Mouse (Mus musculus): ENCODE measurements around the gene Uhrf1.

The Uhrf1 gene

GRCm38 (mm10) chr17:56269741-56270140 lies 33.4 kb upstream of the Uhrf1 start:
- H3K36me3 ChIP-seq (ENCODE audit: insufficient read depth, low read length): peaks cover 50% of the 10 kb centered on the region
- peak overlapping the region; percentile 60 for H3K4me3 ChIP-seq (replicated peaks; ENCODE audit: low read length)
- H3K27me3 ChIP-seq (ENCODE audit: insufficient read depth, low read length): no peaks in the 10 kb centered on the region
- H3K4me1 ChIP-seq (replicated peaks; ENCODE audit: low read depth, low read length): peaks cover 59% of the 10 kb centered on the region
- no peaks in the 10 kb centered on the region for H3K9me3 ChIP-seq (ENCODE audit: low read length)
- TF ChIP-seq POU5F1 (IDR thresholded peaks at IDR 0.05; ENCODE audit: borderline replicate concordance, low read length) (no peak), NANOG (IDR thresholded peaks at IDR 0.05; ENCODE audit: borderline replicate concordance, low read length) (no peak), CTCF (conservative IDR thresholded peaks at IDR 0.05; ENCODE audit: low read length) (no peak)

- H3K4me3 ChIP-seq (replicated peaks; ENCODE audit: low read length): no peak overlapping the region
- no peaks in the 10 kb centered on the region for H3K9me3 ChIP-seq (ENCODE audit: low read length)
- peaks cover 44% of the 10 kb centered on the region for H3K36me3 ChIP-seq (ENCODE audit: insufficient read depth, low read length)
- TF ChIP-seq CTCF (conservative IDR thresholded peaks at IDR 0.05; ENCODE audit: low read length): no peak
- no peak for TF ChIP-seq NANOG (IDR thresholded peaks at IDR 0.05; ENCODE audit: borderline replicate concordance, low read length)
- TF ChIP-seq POU5F1 (IDR thresholded peaks at IDR 0.05; ENCODE audit: borderline replicate concordance, low read length): no peak
- H3K27me3 ChIP-seq (ENCODE audit: insufficient read depth, low read length): no peaks in the 10 kb centered on the region
- peaks cover 53% of the 10 kb centered on the region for H3K4me1 ChIP-seq (replicated peaks; ENCODE audit: low read depth, low read length)
These were observed 31.4 kb upstream of the Uhrf1 start for GRCm38 (mm10) chr17:56271609-56272253.

GRCm38 (mm10) chr17:56272644-56273043 lies 30.5 kb upstream of the Uhrf1 start:
- H3K9me3 ChIP-seq (ENCODE audit: low read length): no peaks in the 10 kb centered on the region
- H3K36me3 ChIP-seq (ENCODE audit: insufficient read depth, low read length): peaks cover 46% of the 10 kb centered on the region
- TF ChIP-seq CTCF (conservative IDR thresholded peaks at IDR 0.05; ENCODE audit: low read length) (no peak), POU5F1 (IDR thresholded peaks at IDR 0.05; ENCODE audit: borderline replicate concordance, low read length) (no peak), NANOG (IDR thresholded peaks at IDR 0.05; ENCODE audit: borderline replicate concordance, low read length) (no peak)
- H3K4me1 ChIP-seq (replicated peaks; ENCODE audit: low read depth, low read length): peaks cover 59% of the 10 kb centered on the region
- H3K4me3 ChIP-seq (replicated peaks; ENCODE audit: low read length): no peak overlapping the region
- no peaks in the 10 kb centered on the region for H3K27me3 ChIP-seq (ENCODE audit: insufficient read depth, low read length)

- Histone ChIP-seq H3K36me3 (ENCODE audit: insufficient read depth, low read length) (peaks cover 55% of the 10 kb centered on the region), H3K4me1 (replicated peaks; ENCODE audit: low read depth, low read length) (peaks cover 67% of the 10 kb centered on the region), H3K4me3 (replicated peaks; ENCODE audit: low read length) (no peak overlapping the region), H3K9me3 (ENCODE audit: low read length) (no peaks in the 10 kb centered on the region), H3K27me3 (ENCODE audit: insufficient read depth, low read length) (no peaks in the 10 kb centered on the region)
- TF ChIP-seq POU5F1 (IDR thresholded peaks at IDR 0.05; ENCODE audit: borderline replicate concordance, low read length): no peak
These were observed 29.6 kb upstream of the Uhrf1 start for GRCm38 (mm10) chr17:56273482-56273881.

- no peak for TF ChIP-seq NANOG (IDR thresholded peaks at IDR 0.05; ENCODE audit: borderline replicate concordance, low read length)
- no peak for TF ChIP-seq POU5F1 (IDR thresholded peaks at IDR 0.05; ENCODE audit: borderline replicate concordance, low read length)
- no peak for TF ChIP-seq CTCF (conservative IDR thresholded peaks at IDR 0.05; ENCODE audit: low read length)
- Histone ChIP-seq H3K36me3 (ENCODE audit: insufficient read depth, low read length) (peaks cover 60% of the 10 kb centered on the region), H3K9me3 (ENCODE audit: low read length) (no peaks in the 10 kb centered on the region), H3K4me3 (replicated peaks; ENCODE audit: low read length) (no peak overlapping the region), H3K4me1 (replicated peaks; ENCODE audit: low read depth, low read length) (peaks cover 69% of the 10 kb centered on the region), H3K27me3 (ENCODE audit: insufficient read depth, low read length) (no peaks in the 10 kb centered on the region)
These were observed 29.1 kb upstream of the Uhrf1 start for GRCm38 (mm10) chr17:56273986-56274385.

GRCm38 (mm10) chr17:56275842-56276480 lies 27.2 kb upstream of the Uhrf1 start:
- Histone ChIP-seq H3K36me3 (ENCODE audit: insufficient read depth, low read length) (peaks cover 68% of the 10 kb centered on the region), H3K4me1 (replicated peaks; ENCODE audit: low read depth, low read length) (peaks cover 70% of the 10 kb centered on the region), H3K4me3 (replicated peaks; ENCODE audit: low read length) (peak overlapping the region; percentile 77), H3K27me3 (ENCODE audit: insufficient read depth, low read length) (no peaks in the 10 kb centered on the region), H3K9me3 (ENCODE audit: low read length) (no peaks in the 10 kb centered on the region)
- no peak for TF ChIP-seq POU5F1 (IDR thresholded peaks at IDR 0.05; ENCODE audit: borderline replicate concordance, low read length)
- no peak for TF ChIP-seq CTCF (conservative IDR thresholded peaks at IDR 0.05; ENCODE audit: low read length)
- TF ChIP-seq NANOG (IDR thresholded peaks at IDR 0.05; ENCODE audit: borderline replicate concordance, low read length): no peak

GRCm38 (mm10) chr17:56276643-56277566 lies 26.2 kb upstream of the Uhrf1 start, which contains the start of gene Ticam1:
Gene Ticam1 (minus strand): TSS chr17:56276786.
- no peak for TF ChIP-seq POU5F1 (IDR thresholded peaks at IDR 0.05; ENCODE audit: borderline replicate concordance, low read length)
- TF ChIP-seq CTCF (conservative IDR thresholded peaks at IDR 0.05; ENCODE audit: low read length): no peak
- no peak for TF ChIP-seq NANOG (IDR thresholded peaks at IDR 0.05; ENCODE audit: borderline replicate concordance, low read length)
- Histone ChIP-seq H3K36me3 (ENCODE audit: insufficient read depth, low read length) (peaks cover 68% of the 10 kb centered on the region), H3K4me3 (replicated peaks; ENCODE audit: low read length) (peak within 1 kb of the TSS; percentile 77), H3K4me1 (replicated peaks; ENCODE audit: low read depth, low read length) (peaks cover 77% of the 10 kb centered on the region), H3K9me3 (ENCODE audit: low read length) (no peaks in the 10 kb centered on the region), H3K27me3 (ENCODE audit: insufficient read depth, low read length) (no peaks in the 10 kb centered on the region)

- Histone ChIP-seq H3K4me3 (replicated peaks; ENCODE audit: low read length) (peak overlapping the region; percentile 77; the same call in 1 of the 2 replicates), H3K9me3 (ENCODE audit: low read length) (no peaks in the 10 kb centered on the region), H3K4me1 (replicated peaks; ENCODE audit: low read depth, low read length) (peaks cover 75% of the 10 kb centered on the region), H3K27me3 (ENCODE audit: insufficient read depth, low read length) (no peaks in the 10 kb centered on the region), H3K36me3 (ENCODE audit: insufficient read depth, low read length) (peaks cover 67% of the 10 kb centered on the region)
- TF ChIP-seq NANOG (IDR thresholded peaks at IDR 0.05; ENCODE audit: borderline replicate concordance, low read length) (no peak), CTCF (conservative IDR thresholded peaks at IDR 0.05; ENCODE audit: low read length) (no peak), POU5F1 (IDR thresholded peaks at IDR 0.05; ENCODE audit: borderline replicate concordance, low read length) (no peak)
These were observed 25.6 kb upstream of the Uhrf1 start for GRCm38 (mm10) chr17:56277567-56277893.
